Mouse (Mus musculus) spleen, adult 2 months (tissue): ENCODE results near the gene Elovl1.

Experiments used
- CTCF ChIP-seq: fragments of 200-500 bp; IDR thresholded peaks from 2 replicates; pipeline ENCODE4 v1.5.1; 2011; ENCODE audit warnings: mild to moderate bottlenecking, inconsistent platforms; ENCODE audit not compliant: insufficient read depth, insufficient read length, insufficient replicate concordance; ENCODE audit errors: extremely low read depth
- POLR2A ChIP-seq: fragments of 200-500 bp; IDR thresholded peaks from 2 replicates; pipeline ENCODE4 v1.6.1; 2011; ENCODE audit warnings: low read depth, low read length, inconsistent platforms

DNA sequence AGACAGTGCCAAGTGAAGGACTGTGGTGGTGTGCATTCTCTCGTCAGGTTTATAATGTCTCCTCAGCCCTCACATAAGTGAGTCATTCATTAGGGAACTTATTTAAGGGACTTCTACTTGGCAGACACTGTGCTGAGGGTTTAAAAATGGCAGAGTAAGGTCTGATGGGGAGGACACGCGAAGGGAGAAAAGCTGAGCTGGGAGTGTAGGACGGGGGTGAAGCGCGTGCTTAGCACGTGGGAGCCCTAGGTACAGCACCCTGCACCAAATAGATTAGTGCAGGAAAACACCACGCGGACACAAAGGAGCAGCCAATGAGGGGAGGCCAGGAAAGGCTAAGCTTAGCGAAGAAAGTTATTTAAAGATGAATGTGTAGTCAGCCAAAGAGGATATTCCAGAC is 17.2 kb downstream of the Elovl1 start:
- TF ChIP-seq CTCF (no peak), POLR2A (no peak)
